Mouse (Mus musculus): ENCODE results near the gene Olfr1018.

The Olfr1018 gene

GRCm38 (mm10) chr2:85818179-85818578, at the start of gene Olfr1018:
Gene Olfr1018, plus strand, starts transcription at chr2:85818479.
- in situ Hi-C loops (cut with MboI; ENCODE audit: unreplicated experiment in 2 of 2) = no loop called here

- in situ Hi-C loops (cut with MboI; ENCODE audit: unreplicated experiment in 2 of 2) = no loop called here
Observed at GRCm38 (mm10) chr2:85772413-85772812, 45.9 kb upstream of the Olfr1018 start, which contains the start of gene Olfr1014. Gene Olfr1014, plus strand, starts transcription at chr2:85772713.

GRCm38 (mm10) chr2:85781717-85782116, 36.6 kb upstream of the Olfr1018 start, which contains the start of gene Olfr1015:
Gene Olfr1015, plus strand, starts transcription at chr2:85782017.
- in situ Hi-C loops (cut with MboI; ENCODE audit: unreplicated experiment in 2 of 2) = no loop called here

GRCm38 (mm10) chr2:85792331-85792730, 25.9 kb upstream of the Olfr1018 start:
- in situ Hi-C loops (cut with MboI; ENCODE audit: unreplicated experiment in 2 of 2) = no loop called here

GRCm38 (mm10) chr2:85802444-85802843, 15.8 kb upstream of the Olfr1018 start, which contains the start of gene Olfr1016:
Gene Olfr1016, minus strand, starts transcription at chr2:85802544.
- in situ Hi-C loops (cut with MboI; ENCODE audit: unreplicated experiment in 2 of 2) = no loop called here

GRCm38 (mm10) chr2:85804501-85804900, 13.8 kb upstream of the Olfr1018 start:
- in situ Hi-C loops (cut with MboI; ENCODE audit: unreplicated experiment in 2 of 2) = no loop called here

- in situ Hi-C loops (cut with MboI; ENCODE audit: unreplicated experiment in 2 of 2) = no loop called here
Observed at GRCm38 (mm10) chr2:85845383-85845782, 27.1 kb downstream of the Olfr1018 start, which contains the start of gene Olfr1019. Gene Olfr1019, minus strand, starts transcription at chr2:85845483.

- in situ Hi-C loops (cut with MboI; ENCODE audit: unreplicated experiment in 2 of 2) = no loop called here
Observed at GRCm38 (mm10) chr2:85846730-85847129, 28.5 kb downstream of the Olfr1018 start, which contains the start of gene Olfr1020. Gene Olfr1020, plus strand, starts transcription at chr2:85847030.

- in situ Hi-C loops (cut with MboI; ENCODE audit: unreplicated experiment in 2 of 2) = no loop called here
Observed at GRCm38 (mm10) chr2:85868294-85868693, 50.0 kb downstream of the Olfr1018 start, which contains the start of gene Olfr1022. Gene Olfr1022, plus strand, starts transcription at chr2:85868594.

Measured in v-Abl transformed pro-B cells (cell line).